Mouse (Mus musculus) erythroblast, embryonic 14.5 days (primary cell): ENCODE data around the gene Gm6377.

Source experiments
- GATA1 ChIP-seq: IDR thresholded peaks from 2 replicates; pipeline ENCODE4 v1.6.1; 2012; ENCODE audit warnings: low read length, inconsistent platforms, mixed read lengths
- TAL1 ChIP-seq: IDR thresholded peaks from 3 replicates; pipeline ENCODE4 v1.6.1; 2012; ENCODE audit warnings: low read length, inconsistent platforms, mixed read lengths

DNA sequence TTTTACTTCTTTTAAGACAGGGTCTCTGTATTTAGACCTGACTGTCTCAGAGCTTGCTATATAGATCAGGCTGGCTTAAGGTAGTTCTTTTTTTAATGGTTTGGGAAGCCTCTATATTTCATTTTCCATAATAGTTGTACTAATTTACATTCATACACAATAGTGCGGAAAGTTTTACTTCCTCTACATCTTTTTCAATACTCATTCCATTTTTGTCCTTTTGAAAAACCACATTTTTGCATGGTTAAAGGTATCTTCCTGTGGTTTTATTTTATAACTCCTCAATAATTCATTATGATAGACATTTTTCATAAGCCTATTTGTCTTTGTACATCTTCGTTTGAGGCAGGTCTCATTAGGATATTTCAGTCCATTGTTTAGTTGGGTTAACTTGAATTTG, 45.3 kb upstream of the Gm6377 start:
- TF ChIP-seq GATA1: no peak
- TF ChIP-seq TAL1: no peak
